Mouse (Mus musculus) small intestine, adult 2 months (tissue): ENCODE results near the gene Tymp.

Source experiments
- CTCF ChIP-seq: fragments of 200-500 bp; IDR thresholded peaks from 2 replicates; pipeline ENCODE4 v1.5.1; 2012; ENCODE audit warnings: low read depth, mild to moderate bottlenecking, control low read depth, inconsistent platforms, low read length, moderate library complexity, mixed read lengths; ENCODE audit not compliant: insufficient replicate concordance, insufficient read length; ENCODE audit errors: extremely low read depth
- POLR2A ChIP-seq: fragments of 200-500 bp; IDR thresholded peaks from 2 replicates; pipeline ENCODE4 v1.6.1; 2012; ENCODE audit warnings: low read depth, mild to moderate bottlenecking, control low read depth, inconsistent platforms, low read length, moderate library complexity

DNA sequence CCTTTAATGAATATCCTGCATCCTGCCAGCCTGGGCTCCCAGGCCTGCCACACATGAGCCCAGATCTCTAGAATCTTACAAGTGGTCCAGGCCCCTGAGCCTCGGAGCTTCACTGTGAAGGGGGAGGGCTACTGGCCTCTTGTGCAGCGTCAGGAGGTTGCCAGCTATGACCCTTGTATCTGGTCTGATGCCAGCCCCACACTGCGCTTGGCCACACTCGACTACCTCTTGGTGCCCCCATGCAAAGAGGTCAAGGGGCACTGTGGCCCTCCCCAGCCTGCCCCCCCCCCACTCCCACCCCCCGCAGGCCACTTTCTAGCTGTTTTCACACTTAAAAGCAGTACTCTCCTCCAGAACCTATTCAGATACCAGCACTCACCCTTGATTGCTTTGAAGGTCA is 50.4 kb downstream of the Tymp start:
- TF ChIP-seq POLR2A (no peak), CTCF (no peak)
